Mouse (Mus musculus) kidney, adult 9 months (tissue): ENCODE data around the gene Prpf38a.

Experiments
- DNase-seq: peaks from one replicate; pipeline ENCODE4 v3.0.0; 2022

The Prpf38a gene

DNA sequence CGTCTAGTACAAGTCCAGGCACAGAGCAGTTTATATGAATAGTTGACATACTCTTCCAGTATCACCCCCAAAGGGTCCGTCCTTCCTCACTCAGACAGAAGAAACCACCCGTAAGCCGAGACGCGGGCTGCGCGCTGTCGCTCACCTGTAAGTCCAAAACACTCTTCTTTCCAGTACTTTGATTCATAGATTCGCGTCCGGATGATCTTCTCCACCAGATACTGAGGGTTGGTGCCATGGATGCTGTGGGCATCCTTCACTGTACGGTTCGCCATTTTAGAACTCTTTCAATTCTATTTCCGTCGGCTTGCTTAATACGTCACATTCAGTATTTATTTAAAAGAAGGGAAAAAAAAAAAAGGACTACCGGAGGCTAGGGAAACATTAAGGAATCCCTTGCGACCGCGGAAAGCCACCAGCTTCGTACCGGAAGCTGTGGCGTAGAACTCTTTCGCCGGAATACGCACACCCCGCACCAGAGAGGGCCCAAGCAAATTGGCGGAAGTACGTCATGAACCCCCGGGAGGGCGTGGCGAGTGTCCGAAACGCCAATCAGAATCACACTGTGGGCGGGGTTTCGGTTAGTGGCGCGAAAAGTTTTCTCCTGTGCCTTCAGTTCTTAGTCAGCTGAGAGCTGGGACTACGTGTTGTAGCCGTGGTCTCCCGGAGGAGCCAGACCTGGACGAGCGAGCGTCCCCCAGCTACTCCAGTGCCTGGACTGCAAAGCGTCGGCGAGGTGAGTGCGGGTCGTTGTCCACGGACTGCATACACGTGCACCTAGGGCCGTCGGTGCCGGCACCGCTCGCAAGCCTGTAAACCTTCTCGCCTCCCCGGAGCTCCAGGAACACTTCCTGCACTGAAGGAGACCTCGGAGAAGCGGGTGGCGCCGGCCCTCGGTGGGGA, at the start of gene Prpf38a, which contains the start of gene Orc1:
Gene Prpf38a (minus strand): TSS at position 497 of the 903 bp plus-strand sequence.
Gene Orc1 (plus strand): TSS at position 584 of the 903 bp plus-strand sequence.
- peak; percentile 98 for DNase-seq

DNA sequence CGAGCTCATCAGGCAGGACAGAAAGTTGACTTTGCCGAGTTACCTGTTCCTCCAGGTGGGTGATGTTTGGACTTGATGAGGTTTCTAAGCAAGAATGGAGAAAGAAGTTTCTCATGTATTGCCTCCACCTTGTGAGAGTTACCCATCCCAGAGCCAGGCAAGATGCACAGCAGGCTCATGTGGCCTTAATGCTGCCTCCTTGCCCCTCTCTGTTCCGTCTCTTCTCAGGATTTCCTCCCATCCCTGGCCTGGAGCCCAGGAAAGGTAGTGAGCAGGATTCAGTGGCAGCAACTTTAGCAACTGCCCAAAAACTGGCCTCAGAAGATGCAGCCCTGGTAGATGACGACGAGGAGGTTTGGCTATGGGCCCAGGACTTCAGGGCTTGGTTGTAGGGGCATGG, 47.9 kb upstream of the Prpf38a start:
- DNase-seq, result no peak

DNA sequence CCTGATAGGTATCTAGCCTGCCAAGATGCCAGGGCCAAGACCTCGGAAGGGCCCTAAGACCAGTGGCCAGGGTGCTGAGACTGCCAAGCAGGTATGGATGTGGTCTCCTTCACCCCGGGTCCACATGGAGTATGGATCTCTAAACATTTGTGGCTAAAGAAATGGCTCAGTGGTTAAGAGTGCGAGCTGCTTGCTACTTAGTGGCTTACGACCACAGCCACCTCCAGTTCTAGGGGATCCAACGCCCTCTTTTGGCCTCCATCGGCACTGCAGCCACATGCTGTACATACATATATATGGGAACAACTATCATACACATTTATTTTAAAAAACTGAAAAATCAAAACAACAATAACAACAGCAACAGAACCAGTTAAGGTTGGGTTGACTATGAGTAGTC, 42.4 kb upstream of the Prpf38a start:
- peak; percentile 22 for DNase-seq

DNA sequence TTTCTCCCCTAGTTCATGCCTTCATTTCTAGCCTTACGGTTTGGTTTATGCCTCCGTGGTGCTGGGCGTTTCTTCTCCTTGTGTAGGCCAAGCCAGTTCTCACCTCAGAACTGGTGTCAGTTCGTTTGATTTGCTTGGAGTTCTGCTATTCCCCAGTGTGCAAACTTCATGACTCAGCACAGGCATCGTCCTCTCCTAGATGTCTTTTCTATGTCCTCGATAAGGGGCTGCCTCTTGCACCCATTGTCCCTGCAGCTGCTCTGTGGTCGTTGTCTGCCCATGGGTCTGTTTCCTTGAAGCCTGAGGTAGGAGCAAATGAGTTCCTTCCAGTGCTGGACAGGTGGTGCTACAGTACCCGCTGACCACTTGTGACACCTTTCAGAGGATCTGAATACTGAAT, 41.4 kb upstream of the Prpf38a start:
- peak; percentile 11 for DNase-seq

DNA sequence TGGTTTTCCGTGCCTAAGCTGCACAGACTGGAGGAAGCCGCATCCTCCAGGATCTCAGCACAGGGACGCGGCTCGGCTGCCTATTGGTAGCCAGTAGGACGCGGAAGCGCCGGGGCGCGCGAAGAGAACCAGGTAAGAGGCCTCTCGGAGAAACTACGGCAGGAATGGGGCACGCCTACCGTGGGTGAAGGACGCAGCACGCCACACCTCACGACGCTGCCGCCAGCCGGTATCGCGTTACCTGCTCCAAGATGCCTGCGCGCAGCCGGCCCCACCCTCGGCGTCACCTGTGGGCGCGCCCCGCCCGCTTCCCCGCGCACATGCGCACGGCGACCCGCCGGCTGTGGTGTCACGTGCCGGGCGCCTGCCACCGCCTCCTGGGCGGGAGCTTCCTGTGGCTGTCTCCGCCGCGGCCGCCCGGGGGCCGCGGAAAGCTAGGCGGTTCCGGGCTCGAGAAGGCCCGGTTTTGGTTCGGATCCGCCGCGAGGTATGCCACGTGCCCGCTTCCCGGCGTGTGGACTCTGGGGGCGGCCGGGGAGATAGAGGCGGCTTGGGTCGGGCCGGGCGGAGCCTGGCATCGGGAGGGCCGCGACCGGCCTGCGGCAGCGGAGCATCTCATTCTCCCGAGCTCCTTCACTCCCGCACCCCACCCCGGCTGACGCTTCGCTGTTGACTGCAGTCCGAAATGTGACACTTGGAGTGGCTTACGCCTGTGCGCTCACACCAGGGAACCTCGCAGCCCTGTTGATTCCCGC, 40.6 kb upstream of the Prpf38a start, which contains the start of gene Cc2d1b:
Gene Cc2d1b (plus strand): TSS at position 354 of the 755 bp plus-strand sequence.
- peak; percentile 95 for DNase-seq

DNA sequence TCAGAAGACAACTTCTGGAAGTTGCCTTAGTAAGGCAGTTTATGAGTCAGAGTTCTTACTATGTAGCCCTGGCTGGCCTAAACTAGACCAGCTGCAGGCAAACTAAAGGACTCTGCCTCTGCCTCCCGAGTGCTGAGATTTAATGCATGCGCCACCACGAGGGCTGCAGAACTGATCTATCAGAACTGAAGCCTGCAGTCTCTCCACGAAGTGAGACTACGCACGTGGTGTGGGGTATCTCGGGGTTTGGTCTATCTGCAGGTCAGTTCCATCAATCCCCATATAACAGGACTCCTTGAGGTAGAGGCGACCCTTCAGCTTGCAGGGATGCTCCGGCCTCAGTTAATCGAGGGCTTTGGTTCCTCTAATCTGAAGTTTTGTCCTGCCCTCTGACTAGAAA, 40.0 kb upstream of the Prpf38a start:
- no peak for DNase-seq

DNA sequence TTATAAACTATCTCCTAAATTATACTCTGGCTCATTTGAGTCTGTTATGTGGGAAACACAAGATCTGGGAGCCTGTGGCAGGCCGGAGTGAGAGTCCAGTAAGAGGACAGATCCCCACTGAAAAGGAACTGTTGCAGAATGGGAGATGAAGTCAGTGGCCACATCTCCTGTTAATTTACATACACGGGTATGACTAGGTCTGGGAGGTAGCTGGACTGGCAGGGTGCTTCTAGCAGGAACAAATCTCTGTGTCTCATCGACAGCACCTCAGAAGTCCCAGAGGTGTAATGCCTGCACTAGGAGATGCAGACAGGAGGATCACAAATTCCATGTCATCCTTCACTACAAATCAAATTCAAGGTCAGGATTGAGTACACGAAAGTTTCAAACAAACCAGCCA, 39.5 kb upstream of the Prpf38a start:
- DNase-seq, result peak; percentile 14

DNA sequence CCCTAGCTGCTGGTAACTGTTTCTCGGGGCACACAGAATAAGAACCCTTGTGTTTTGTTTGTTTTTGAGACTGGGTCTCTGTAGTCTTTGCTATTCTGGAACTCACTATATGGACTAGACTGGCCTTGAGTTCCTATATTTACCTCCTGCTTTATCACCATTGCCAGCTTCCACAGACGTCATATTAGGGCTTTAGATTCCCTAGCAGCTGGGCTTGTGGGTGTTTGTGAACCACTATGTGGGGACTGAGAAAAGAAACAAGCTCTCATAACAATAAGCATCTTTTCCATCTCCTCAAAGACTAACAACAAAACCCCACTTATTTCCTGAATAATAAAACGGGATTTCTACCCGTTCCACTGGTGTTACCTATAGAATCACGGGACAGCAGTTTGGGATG, 31.8 kb upstream of the Prpf38a start:
- DNase-seq, result no peak

DNA sequence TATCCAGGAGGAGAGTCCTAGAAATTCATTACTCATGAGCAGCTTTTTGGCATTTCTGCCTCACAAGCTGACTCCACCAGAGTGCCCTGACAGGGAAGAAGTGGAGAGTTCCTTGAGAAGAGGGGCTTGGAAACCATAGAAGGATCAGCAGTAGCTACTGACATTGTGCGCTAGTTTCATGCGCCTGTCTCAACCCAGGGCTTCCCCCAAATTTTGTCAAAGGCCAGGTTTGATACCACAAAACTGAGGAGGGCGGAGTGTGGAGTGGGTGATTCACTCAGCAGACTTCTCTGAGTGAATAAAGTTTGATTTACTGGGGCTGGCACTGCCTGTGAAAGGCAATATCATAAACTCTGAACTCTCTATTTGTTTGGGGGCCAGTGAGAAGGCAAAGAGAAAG, 29.5 kb upstream of the Prpf38a start:
- DNase-seq, result no peak

DNA sequence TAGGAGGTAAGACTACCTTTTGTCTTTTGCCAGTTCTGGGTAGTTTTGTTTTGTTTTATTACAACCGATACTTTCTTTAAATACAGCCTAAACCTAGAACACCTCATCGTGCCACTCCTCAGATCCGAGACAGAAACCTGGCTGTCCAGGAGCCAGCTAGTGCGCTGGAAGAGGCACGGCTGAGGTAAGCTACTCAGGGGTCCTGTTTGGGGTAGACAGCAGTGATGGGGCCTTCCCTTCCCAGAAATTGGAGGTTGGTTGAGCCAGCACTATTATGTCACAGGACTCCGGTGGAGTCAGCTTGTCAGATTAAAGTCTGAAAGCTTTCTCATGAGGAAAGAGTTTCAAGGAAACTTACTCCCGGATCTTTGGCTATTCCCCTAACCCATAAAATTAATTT, 22.7 kb upstream of the Prpf38a start:
- DNase-seq, result no peak

DNA sequence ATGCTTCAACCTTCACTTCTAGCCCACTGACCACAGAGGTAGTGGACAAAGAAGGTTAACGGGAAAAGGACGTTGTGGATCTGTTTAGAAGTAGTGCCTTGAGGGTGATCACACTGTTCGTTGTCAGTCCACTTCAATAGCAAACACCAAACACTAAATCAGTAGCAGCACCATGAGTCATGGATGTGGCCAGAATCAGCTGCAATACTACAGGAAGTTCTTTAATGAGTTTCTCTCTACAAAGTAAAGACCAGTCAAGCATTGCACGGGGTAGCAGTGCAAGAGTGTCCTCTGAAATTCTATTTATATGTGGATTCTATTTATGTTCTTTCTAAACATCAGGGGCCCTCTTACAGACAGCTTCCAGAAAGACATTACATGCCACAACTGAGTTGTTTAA, 19.2 kb upstream of the Prpf38a start:
- DNase-seq, result no peak

DNA sequence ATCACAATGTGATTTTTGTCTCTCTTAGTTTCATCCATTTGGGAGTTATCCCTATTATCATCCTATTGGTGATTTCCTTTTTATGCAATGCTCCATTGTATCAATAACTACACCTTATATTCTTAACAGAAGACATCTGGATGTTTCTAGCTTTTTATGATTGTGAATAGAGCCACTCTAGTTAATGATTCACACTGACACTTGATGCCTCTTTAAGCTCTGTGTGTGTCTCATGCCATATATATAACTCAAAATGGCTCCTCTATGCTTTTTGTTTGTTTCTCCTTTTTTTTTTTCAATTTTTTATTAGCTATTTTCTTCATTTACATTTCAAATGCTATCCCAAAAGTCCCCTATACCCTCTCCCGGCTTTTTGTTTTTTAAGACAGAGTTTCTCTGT, 16.6 kb upstream of the Prpf38a start:
- DNase-seq, result no peak

DNA sequence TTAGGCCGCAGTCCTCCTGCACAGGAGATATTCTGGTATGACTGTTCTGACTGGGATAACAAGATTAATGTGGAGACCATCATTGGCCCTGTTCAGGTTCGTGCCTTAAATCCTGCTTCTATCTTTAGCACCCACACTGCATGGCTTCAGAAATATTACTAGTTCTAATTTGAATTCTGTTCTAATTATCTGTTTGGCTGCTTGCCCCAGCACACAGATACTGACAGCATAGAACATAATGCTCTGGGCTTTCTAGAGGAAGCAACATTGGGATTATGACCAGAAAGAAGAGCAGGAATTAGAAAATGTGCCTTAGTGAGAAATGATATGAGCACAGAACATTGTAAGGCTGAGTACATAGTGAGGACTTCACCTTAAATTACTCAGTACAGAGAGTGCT, 14.2 kb upstream of the Prpf38a start:
- no peak for DNase-seq

DNA sequence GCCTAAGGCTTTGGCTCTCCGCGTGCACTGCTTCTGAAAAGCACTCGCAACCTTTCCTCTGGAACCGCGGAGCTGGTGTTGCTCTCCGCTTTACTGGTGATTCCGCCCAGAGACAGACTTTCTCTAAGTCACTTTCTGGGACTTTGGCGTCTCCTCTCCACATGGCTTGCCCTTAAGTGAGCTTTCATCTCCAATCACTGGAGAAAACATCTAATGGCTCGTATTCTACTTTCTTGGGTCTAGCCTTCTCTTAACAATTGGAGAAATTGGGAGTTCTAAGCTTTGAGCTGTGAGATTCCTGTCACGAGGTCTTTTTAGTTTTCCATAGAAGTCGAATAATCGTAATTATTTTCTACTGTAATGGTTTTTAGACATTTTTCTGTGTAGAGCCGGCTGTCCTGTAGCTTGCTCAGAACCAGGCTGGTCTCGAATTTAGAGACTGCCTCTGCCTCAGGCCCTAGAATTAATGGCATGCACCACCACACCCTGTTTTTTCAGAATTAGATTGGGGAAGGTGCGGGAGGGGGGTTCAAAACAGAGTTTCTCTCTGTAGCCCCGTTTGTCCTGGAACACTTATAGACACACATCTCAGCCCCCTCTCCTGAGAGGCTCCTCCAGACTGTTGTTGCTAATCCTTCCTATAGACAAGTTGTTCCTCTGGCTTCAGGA, 741 bp upstream of the Prpf38a start:
- DNase-seq, result peak; percentile 4

DNA sequence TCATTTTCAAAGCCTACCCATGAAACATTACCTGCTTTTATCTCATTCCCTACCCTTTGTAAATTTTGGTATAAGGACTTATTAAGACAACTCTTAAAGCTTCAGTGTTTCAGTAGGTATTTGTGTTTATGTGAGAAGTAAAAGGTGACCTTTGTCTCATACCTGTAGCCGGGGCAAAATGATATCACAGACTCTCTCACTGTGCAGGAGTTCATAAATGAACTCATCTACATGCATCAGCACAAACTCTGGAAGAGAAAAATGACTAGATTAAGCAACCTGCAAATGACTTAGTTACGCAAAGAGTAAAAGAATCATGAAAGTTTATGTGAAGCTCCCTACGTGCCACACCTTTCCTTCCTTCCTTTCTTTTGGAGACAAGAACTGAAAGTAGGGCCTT, 6.5 kb downstream of the Prpf38a start:
- no peak for DNase-seq

DNA sequence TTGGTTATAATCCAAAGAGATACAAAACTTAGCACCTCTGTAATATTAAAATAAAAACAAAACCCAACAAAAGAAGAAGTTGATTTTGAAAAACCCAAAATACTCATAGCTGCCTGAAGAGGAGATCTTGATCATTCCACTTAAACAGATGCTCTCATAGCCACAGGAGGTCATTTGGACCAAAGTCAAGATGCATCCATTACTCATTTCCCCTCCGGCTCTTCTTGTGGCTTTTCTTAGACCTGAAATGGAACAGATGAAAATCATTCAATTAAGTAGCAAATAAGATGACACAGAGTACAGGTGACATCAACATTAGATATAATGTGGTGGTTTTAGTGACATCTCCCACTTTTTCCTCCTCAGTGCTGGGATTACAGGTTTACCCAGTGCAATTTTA, 14.1 kb downstream of the Prpf38a start:
- no peak for DNase-seq

DNA sequence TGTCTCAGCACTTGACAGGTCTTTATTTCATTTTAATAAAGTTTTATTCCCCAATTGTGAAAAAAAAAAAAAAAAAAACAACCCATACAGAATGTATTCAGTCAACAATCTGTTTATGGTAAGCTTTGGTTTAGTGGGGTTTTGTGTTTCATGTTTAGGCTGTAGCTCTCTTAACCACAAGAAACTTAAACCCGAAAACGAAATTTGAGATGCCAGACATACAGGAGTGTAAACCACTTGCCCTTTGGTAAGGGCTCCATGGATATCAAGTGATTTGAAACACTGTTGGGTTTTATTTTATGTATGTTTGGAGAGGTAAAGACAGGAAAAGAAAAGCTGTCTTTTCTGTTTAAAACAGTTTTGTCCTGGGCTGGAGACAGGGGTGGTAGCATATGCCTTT, 39.4 kb downstream of the Prpf38a start:
- DNase-seq, result no peak
